Mouse (Mus musculus) lung, embryonic 14.5 days (tissue): ENCODE measurements around the gene Sipa1l3. TPM values are rescaled to one million over a fixed set of nuclear protein-coding genes. Genes with fewer than 3 reads are reported as not detected.
A peak's percentile ranks its signal among the peaks of the same experiment; 100 is the strongest.

Experiments
- ATAC-seq: fragments of 200-750 bp; cut with Nextera tagmentation; 2 replicates; pipeline ENCODE4 v1.8.0; 2017; ENCODE audit warnings: mild to moderate bottlenecking, moderate TSS enrichment, moderate library complexity; ENCODE audit not compliant: insufficient read depth
- DNase-seq: peaks from one replicate; pipeline ENCODE4 v3.0.0-alpha.2; 2015
- H3K27ac ChIP-seq: fragments of 300-500 bp; sonication (generic); 2 replicates; pipeline ENCODE4 v1.5.1; 2014; ENCODE audit warnings: low read depth, mild to moderate bottlenecking, moderate library complexity
- H3K27me3 ChIP-seq: fragments of 300-500 bp; sonication (generic); 2 replicates; pipeline ENCODE4 v1.6.1; 2014; ENCODE audit warnings: low read length, control low read depth; ENCODE audit not compliant: insufficient read depth
- H3K36me3 ChIP-seq: fragments of 300-500 bp; sonication (generic); 2 replicates; pipeline ENCODE4 v1.6.1; 2014; ENCODE audit warnings: control low read depth; ENCODE audit not compliant: insufficient read depth
- H3K4me1 ChIP-seq: fragments of 300-500 bp; sonication (generic); 2 replicates; pipeline ENCODE4 v1.6.1; 2014; ENCODE audit warnings: antibody characterized with exemption, control low read depth; ENCODE audit not compliant: insufficient read depth
- H3K4me2 ChIP-seq: fragments of 300-500 bp; sonication (generic); 2 replicates; pipeline ENCODE4 v1.6.1; 2014; ENCODE audit warnings: mild to moderate bottlenecking
- H3K4me3 ChIP-seq: fragments of 300-500 bp; sonication (generic); 2 replicates; pipeline ENCODE4 v1.5.1; 2014; ENCODE audit warnings: low read depth, low read length
- H3K9ac ChIP-seq: fragments of 300-500 bp; sonication (generic); 2 replicates; pipeline ENCODE4 v1.6.1; 2014
- H3K9me3 ChIP-seq: fragments of 300-500 bp; sonication (generic); 2 replicates; pipeline ENCODE4 v1.6.1; 2016; ENCODE audit warnings: low read depth, low read length, control low read depth
- CTCF ChIP-seq: IDR thresholded peaks from 2 replicates; pipeline ENCODE4 v1.5.1; 2016; ENCODE audit warnings: antibody characterized with exemption, low read depth
- WGBS: fragments of 180-500 bp; shearing (Covaris S2); extraction: QIAGEN DNeasy Blood & Tissue Kit; methylation state at CpG from one replicate; pipeline ENCODE4 v1.1.7; 2014; 5-methylcytosine and 5-hydroxymethylcytosine counted together
- polyA plus RNA-seq: library from polyadenylated mRNA; unstranded; fragments of >200 nt; fragmentation: Nextera tagmentation; extraction: Ambion mirVana; gene quantifications from 2 replicates; pipeline ENCODE4 v1.2.1, GENCODE M21; 2014

Sipa1l3 gene
- polyA plus RNA-seq, 1 experiment from 2014 or later, result 20.2 TPM

GRCm38 (mm10) chr7:29340247-29340646 is 178.2 kb downstream of the Sipa1l3 start:
- Histone ChIP-seq H3K36me3 (peaks cover 26% of the 10 kb centered on the region; the same call in 1 of the 2 replicates), H3K9me3 (no peaks in the 10 kb centered on the region), H3K27me3 (no peaks in the 10 kb centered on the region), H3K27ac (no peak overlapping the region), H3K4me1 (no peaks in the 10 kb centered on the region), H3K4me2 (no peak overlapping the region), H3K4me3 (no peak overlapping the region), H3K9ac (no peak overlapping the region)
- ATAC-seq, result no peak
- no peak for DNase-seq
- TF ChIP-seq CTCF, result no peak
- WGBS, result 79% methylated on average over 9 of the region's 9 CpGs

- no peaks in the 10 kb centered on the region for H3K4me1 ChIP-seq
- H3K4me2 ChIP-seq, result no peak overlapping the region
- H3K4me3 ChIP-seq, result no peak overlapping the region
- H3K27ac ChIP-seq, result no peak overlapping the region
- DNase-seq, result no peak
- peaks cover 28% of the 10 kb centered on the region; the same call in 1 of the 2 replicates for H3K36me3 ChIP-seq
- ATAC-seq, result peak; percentile 35; the same call in 1 of the 2 replicates
- no peak for TF ChIP-seq CTCF
- H3K9me3 ChIP-seq, result no peaks in the 10 kb centered on the region
- WGBS, result 36% methylated on average over 14 of the region's 14 CpGs
- H3K9ac ChIP-seq, result no peak overlapping the region
- H3K27me3 ChIP-seq, result no peaks in the 10 kb centered on the region
Measured at GRCm38 (mm10) chr7:29338984-29339679, 179.3 kb downstream of the Sipa1l3 start.

GRCm38 (mm10) chr7:29338351-29338919 is 180.0 kb downstream of the Sipa1l3 start:
- H3K4me2 ChIP-seq, result no peak overlapping the region
- H3K27me3 ChIP-seq, result no peaks in the 10 kb centered on the region
- no peak overlapping the region for H3K9ac ChIP-seq
- TF ChIP-seq CTCF, result no peak
- no peak overlapping the region for H3K4me3 ChIP-seq
- WGBS, result 82% methylated on average over 9 of the region's 9 CpGs
- H3K36me3 ChIP-seq, result peaks cover 26% of the 10 kb centered on the region; the same call in 1 of the 2 replicates
- H3K4me1 ChIP-seq, result no peaks in the 10 kb centered on the region
- H3K9me3 ChIP-seq, result no peaks in the 10 kb centered on the region
- no peak overlapping the region for H3K27ac ChIP-seq
- ATAC-seq, result no peak
- no peak for DNase-seq

- H3K4me2 ChIP-seq, result no peak overlapping the region
- no peaks in the 10 kb centered on the region for H3K27me3 ChIP-seq
- no peaks in the 10 kb centered on the region for H3K4me1 ChIP-seq
- no peak overlapping the region for H3K27ac ChIP-seq
- H3K9ac ChIP-seq, result no peak overlapping the region
- TF ChIP-seq CTCF, result no peak
- peaks cover 32% of the 10 kb centered on the region; the same call in 1 of the 2 replicates for H3K36me3 ChIP-seq
- ATAC-seq (no peak), DNase-seq (no peak)
- H3K9me3 ChIP-seq, result no peaks in the 10 kb centered on the region
- H3K4me3 ChIP-seq, result no peak overlapping the region
- WGBS, result 83% methylated on average over 2 of the region's 2 CpGs
Measured at GRCm38 (mm10) chr7:29337766-29338165, 180.7 kb downstream of the Sipa1l3 start.

GRCm38 (mm10) chr7:29336795-29337319 is 181.6 kb downstream of the Sipa1l3 start:
- Histone ChIP-seq H3K4me1 (no peaks in the 10 kb centered on the region), H3K9me3 (no peaks in the 10 kb centered on the region), H3K27ac (no peak overlapping the region), H3K27me3 (no peaks in the 10 kb centered on the region), H3K4me3 (no peak overlapping the region), H3K36me3 (peaks cover 40% of the 10 kb centered on the region), H3K4me2 (no peak overlapping the region), H3K9ac (no peak overlapping the region)
- ATAC-seq (no peak), DNase-seq (no peak)
- TF ChIP-seq CTCF, result 0 out of 2 replicates have a peak, but pooled peaks have one; percentile 24
- 72% methylated on average over 9 of the region's 9 CpGs for WGBS

GRCm38 (mm10) chr7:29335841-29336671 is 182.4 kb downstream of the Sipa1l3 start:
- TF ChIP-seq CTCF, result no peak
- ATAC-seq, result no peak
- 71% methylated on average over 6 of the region's 6 CpGs for WGBS

GRCm38 (mm10) chr7:29335276-29335675 is 183.2 kb downstream of the Sipa1l3 start:
- no peak overlapping the region for H3K4me2 ChIP-seq
- H3K27ac ChIP-seq, result no peak overlapping the region
- ATAC-seq, result no peak
- no peaks in the 10 kb centered on the region for H3K9me3 ChIP-seq
- H3K36me3 ChIP-seq, result peaks cover 52% of the 10 kb centered on the region
- H3K4me3 ChIP-seq, result no peak overlapping the region
- TF ChIP-seq CTCF, result peak; percentile 50
- no peak overlapping the region for H3K9ac ChIP-seq
- no peaks in the 10 kb centered on the region for H3K27me3 ChIP-seq
- no peaks in the 10 kb centered on the region for H3K4me1 ChIP-seq
- DNase-seq, result no peak

More at GRCm38 (mm10) chr7:29335841-29336671, 182.4 kb downstream of the Sipa1l3 start:
- DNase-seq, result no peak
- no peaks in the 10 kb centered on the region for H3K27me3 ChIP-seq
- no peaks in the 10 kb centered on the region for H3K4me1 ChIP-seq
- H3K4me3 ChIP-seq, result no peak overlapping the region
- peaks cover 48% of the 10 kb centered on the region for H3K36me3 ChIP-seq
- H3K9ac ChIP-seq, result no peak overlapping the region
- no peak overlapping the region for H3K4me2 ChIP-seq
- no peak overlapping the region for H3K27ac ChIP-seq
- no peaks in the 10 kb centered on the region for H3K9me3 ChIP-seq
